Mouse (Mus musculus): Measurements from ENCODE around the gene Myo18b. TPM values are rescaled to one million over a fixed set of nuclear protein-coding genes. Genes with fewer than 3 reads are reported as not detected.

The Myo18b gene
- polyA plus RNA-seq, 1 experiment from 2014 or later: 0.87 TPM

DNA sequence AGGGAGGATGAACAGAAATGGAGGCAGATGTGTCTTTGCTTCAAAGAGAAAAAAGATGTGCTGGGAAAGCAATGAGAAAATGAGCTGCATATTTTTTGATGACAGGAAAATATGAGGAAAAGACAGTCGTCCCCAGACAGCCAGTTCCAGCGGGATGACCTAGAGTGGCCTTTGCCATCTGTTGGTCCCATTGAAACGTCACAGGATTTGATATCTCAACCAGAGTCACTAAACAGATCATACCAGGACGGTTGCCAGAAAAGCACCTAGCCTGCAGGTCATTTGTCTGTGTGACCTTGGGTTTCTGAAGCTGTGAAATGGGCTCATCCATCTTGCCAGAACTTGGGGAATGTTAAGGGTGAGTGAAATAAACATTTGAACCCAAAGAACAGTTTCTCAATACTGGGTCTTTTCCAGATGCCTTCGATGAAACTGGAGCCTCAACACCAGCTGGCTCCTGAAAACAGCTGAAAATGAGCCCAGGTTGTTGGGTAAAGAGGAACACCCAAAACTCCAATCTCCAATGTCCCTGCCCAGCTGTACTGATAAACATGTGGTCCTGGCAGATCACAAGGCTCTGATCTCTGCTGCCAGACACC is 2.6 kb downstream of the Myo18b start:
- DNase-seq (no peak), ATAC-seq (ENCODE audit: low FRiP score, low TSS enrichment) (no peak)
- Histone ChIP-seq H3K9me3 (ENCODE audit: control insufficient read depth, low read length) (no peaks in the 10 kb centered on the region), H3K4me2 (ENCODE audit: low read length) (no peak overlapping the region), H3K36me3 (ENCODE audit: control insufficient read depth, insufficient read depth, low read length) (no peaks in the 10 kb centered on the region), H3K27ac (replicated peaks; ENCODE audit: low read depth, low read length) (no peak overlapping the region), H3K4me3 (replicated peaks; ENCODE audit: low read depth, low read length) (no peak overlapping the region), H3K4me1 (ENCODE audit: control insufficient read depth, insufficient read depth, low read length) (no peaks in the 10 kb centered on the region), H3K27me3 (ENCODE audit: control insufficient read depth, insufficient read depth, low read length) (no peaks in the 10 kb centered on the region), H3K9ac (replicated peaks; ENCODE audit: low read length) (no peak overlapping the region)
- WGBS: 83% methylated on average over 5 of the region's 5 CpGs

GRCm38 (mm10) chr5:112892411-112892810 is 3.8 kb downstream of the Myo18b start:
- H3K27me3 ChIP-seq (ENCODE audit: control insufficient read depth, insufficient read depth, low read length): no peaks in the 10 kb centered on the region
- no peak overlapping the region for H3K9ac ChIP-seq (replicated peaks; ENCODE audit: low read length)
- H3K4me3 ChIP-seq (replicated peaks; ENCODE audit: low read depth, low read length): no peak overlapping the region
- no peaks in the 10 kb centered on the region for H3K4me1 ChIP-seq (ENCODE audit: control insufficient read depth, insufficient read depth, low read length)
- no peak overlapping the region for H3K4me2 ChIP-seq (ENCODE audit: low read length)
- ATAC-seq (ENCODE audit: low FRiP score, low TSS enrichment): no peak
- no peak overlapping the region for H3K27ac ChIP-seq (replicated peaks; ENCODE audit: low read depth, low read length)
- DNase-seq: no peak
- no peaks in the 10 kb centered on the region for H3K36me3 ChIP-seq (ENCODE audit: control insufficient read depth, insufficient read depth, low read length)
- no peaks in the 10 kb centered on the region for H3K9me3 ChIP-seq (ENCODE audit: control insufficient read depth, low read length)

DNA sequence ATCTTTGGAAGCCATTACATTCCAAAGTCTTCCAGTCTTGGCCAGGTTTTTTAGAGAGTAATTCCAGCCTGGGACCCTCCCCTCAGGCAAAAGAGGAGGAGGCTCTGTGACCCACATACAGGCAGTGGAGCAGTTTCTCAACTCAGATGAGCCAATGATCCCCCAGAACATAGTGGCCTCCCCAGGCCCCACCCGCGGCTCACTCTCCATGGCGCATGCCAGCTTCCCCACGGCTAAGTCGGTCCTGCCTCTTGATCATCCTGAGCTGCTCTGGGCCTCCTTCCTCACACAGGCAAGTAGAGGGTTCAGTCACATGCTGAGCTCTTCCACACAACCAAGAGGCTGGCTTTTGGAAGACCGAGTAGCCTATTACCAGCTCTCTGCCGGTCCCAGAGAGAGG is 7.5 kb downstream of the Myo18b start:
- Histone ChIP-seq H3K9ac (replicated peaks; ENCODE audit: low read length) (no peak overlapping the region), H3K9me3 (ENCODE audit: control insufficient read depth, low read length) (no peaks in the 10 kb centered on the region), H3K27ac (replicated peaks; ENCODE audit: low read depth, low read length) (no peak overlapping the region), H3K4me3 (replicated peaks; ENCODE audit: low read depth, low read length) (no peak overlapping the region), H3K27me3 (ENCODE audit: control insufficient read depth, insufficient read depth, low read length) (no peaks in the 10 kb centered on the region), H3K4me2 (ENCODE audit: low read length) (no peak overlapping the region), H3K4me1 (ENCODE audit: control insufficient read depth, insufficient read depth, low read length) (0 out of 2 replicates have a peak, but pooled peaks cover 6% of the 10 kb centered on the region), H3K36me3 (ENCODE audit: control insufficient read depth, insufficient read depth, low read length) (no peaks in the 10 kb centered on the region)
- WGBS: 56% methylated on average over 7 of the region's 7 CpGs
- no peak for DNase-seq
- ATAC-seq (ENCODE audit: low FRiP score, low TSS enrichment): no peak

- 0 out of 2 replicates have a peak overlapping the region, but pooled peaks have one; percentile 33 for H3K27ac ChIP-seq (replicated peaks; ENCODE audit: low read depth, low read length)
These were observed 9.3 kb downstream of the Myo18b start for GRCm38 (mm10) chr5:112886687-112887491.

DNA sequence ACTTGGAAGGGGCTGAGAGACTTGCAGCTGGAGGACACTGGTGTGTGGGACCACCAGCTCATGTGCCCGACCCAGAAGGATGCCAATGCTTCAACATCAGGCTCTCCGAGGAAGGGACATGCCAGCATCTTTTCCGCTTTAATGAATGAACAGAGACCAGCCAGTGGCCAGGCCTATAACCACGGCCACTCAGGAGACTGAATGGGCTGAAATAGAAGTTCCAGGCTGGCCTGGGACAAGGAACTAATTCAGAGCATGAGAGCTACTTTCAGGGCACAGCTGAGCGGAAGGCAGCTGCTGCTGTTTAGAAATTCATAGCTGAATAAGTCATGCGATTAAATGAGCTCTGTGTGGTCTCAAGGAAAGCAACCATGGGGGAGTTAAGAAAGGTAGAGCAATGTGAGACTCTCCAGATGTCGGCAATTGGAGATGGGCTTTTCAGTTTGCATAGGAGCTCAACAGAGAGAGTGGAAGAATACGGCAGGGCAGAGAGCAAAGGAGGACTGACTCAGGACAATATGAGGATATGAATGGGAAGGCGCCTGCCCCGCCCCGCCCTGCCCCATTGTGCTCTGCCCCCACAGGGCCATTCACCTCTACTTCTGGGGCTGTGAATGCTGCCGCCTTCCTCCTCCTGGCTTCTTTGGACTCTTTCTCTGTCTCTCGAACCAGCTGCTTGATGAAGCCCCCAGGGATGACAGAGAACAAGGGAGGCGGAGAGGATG is 18.6 kb downstream of the Myo18b start:
- Histone ChIP-seq H3K9ac (replicated peaks; ENCODE audit: low read length) (no peak overlapping the region), H3K4me3 (replicated peaks; ENCODE audit: low read depth, low read length) (no peak overlapping the region), H3K9me3 (ENCODE audit: control insufficient read depth, low read length) (no peaks in the 10 kb centered on the region), H3K4me1 (ENCODE audit: control insufficient read depth, insufficient read depth, low read length) (no peaks in the 10 kb centered on the region), H3K4me2 (ENCODE audit: low read length) (no peak overlapping the region), H3K27me3 (ENCODE audit: control insufficient read depth, insufficient read depth, low read length) (no peaks in the 10 kb centered on the region), H3K36me3 (ENCODE audit: control insufficient read depth, insufficient read depth, low read length) (no peaks in the 10 kb centered on the region), H3K27ac (replicated peaks; ENCODE audit: low read depth, low read length) (no peak overlapping the region)
- DNase-seq (peak; percentile 28), ATAC-seq (ENCODE audit: low FRiP score, low TSS enrichment) (no peak)
- WGBS: 42% methylated on average over 14 of the region's 14 CpGs

More at GRCm38 (mm10) chr5:112886687-112887491, 9.3 kb downstream of the Myo18b start:
- Histone ChIP-seq H3K4me3 (replicated peaks; ENCODE audit: low read depth, low read length) (no peak overlapping the region), H3K4me2 (ENCODE audit: low read length) (no peak overlapping the region), H3K9ac (replicated peaks; ENCODE audit: low read length) (no peak overlapping the region), H3K4me1 (ENCODE audit: control insufficient read depth, insufficient read depth, low read length) (0 out of 2 replicates have a peak, but pooled peaks cover 6% of the 10 kb centered on the region), H3K9me3 (ENCODE audit: control insufficient read depth, low read length) (no peaks in the 10 kb centered on the region), H3K27me3 (ENCODE audit: control insufficient read depth, insufficient read depth, low read length) (no peaks in the 10 kb centered on the region), H3K36me3 (ENCODE audit: control insufficient read depth, insufficient read depth, low read length) (no peaks in the 10 kb centered on the region)
- ATAC-seq (ENCODE audit: low FRiP score, low TSS enrichment): no peak
- DNase-seq: peak; percentile 47
- WGBS: 52% methylated on average over 17 of the region's 17 CpGs

DNA sequence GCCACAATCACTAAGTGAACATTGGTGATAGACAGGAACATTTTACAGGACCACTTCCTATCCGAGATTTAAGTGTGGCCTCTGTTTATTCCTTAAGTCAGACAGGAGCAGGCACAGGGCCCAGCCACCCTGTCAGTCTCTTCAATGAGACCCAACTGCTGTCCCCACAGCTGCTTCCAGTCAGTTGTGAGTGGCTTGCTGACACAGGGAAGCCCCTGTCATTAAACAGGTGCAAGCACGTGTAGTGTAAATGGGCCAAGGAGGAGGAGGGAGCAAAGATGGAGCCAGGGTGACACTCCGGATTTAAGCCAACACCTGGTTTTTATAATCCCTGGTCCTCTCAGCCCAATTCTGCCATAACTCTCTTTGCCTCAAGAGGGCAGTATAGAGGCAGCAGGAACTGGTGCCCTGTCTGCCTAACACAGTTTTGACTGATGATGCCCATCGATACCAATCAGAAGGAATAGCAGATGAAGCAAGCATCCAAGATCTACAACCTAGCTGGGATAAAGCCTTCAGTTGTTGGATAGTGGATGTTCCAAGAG is 19.2 kb downstream of the Myo18b start:
- ATAC-seq (ENCODE audit: low FRiP score, low TSS enrichment) (no peak), DNase-seq (peak; percentile 76)
- no peaks in the 10 kb centered on the region for H3K27me3 ChIP-seq (ENCODE audit: control insufficient read depth, insufficient read depth, low read length)
- H3K9me3 ChIP-seq (ENCODE audit: control insufficient read depth, low read length): no peaks in the 10 kb centered on the region
- no peaks in the 10 kb centered on the region for H3K4me1 ChIP-seq (ENCODE audit: control insufficient read depth, insufficient read depth, low read length)
- H3K9ac ChIP-seq (replicated peaks; ENCODE audit: low read length): no peak overlapping the region
- no peak overlapping the region for H3K27ac ChIP-seq (replicated peaks; ENCODE audit: low read depth, low read length)
- no peak overlapping the region for H3K4me3 ChIP-seq (replicated peaks; ENCODE audit: low read depth, low read length)
- WGBS: 34% methylated on average over 4 of the region's 4 CpGs
- H3K4me2 ChIP-seq (ENCODE audit: low read length): no peak overlapping the region
- no peaks in the 10 kb centered on the region for H3K36me3 ChIP-seq (ENCODE audit: control insufficient read depth, insufficient read depth, low read length)

DNA sequence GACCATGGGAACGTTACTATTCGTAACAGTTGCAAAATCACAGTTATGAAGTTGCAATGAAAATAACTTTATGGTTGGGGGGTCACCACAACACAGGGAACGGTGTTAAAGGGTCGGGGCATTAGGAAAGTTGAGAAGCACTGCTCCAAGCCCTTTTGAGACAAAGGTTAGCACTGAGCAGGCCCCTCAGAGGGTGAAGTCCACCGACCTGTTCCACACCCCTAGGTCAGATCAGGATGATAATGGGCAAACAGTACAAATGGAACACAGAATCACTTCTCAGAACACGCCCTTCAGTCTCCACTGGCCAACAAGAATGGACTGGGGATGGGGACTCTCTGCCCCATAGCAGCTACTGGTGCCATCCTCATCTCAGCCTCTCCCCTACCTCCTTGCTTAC is 23.2 kb downstream of the Myo18b start:
- WGBS: 83% methylated on average over 6 of the region's 6 CpGs

DNA sequence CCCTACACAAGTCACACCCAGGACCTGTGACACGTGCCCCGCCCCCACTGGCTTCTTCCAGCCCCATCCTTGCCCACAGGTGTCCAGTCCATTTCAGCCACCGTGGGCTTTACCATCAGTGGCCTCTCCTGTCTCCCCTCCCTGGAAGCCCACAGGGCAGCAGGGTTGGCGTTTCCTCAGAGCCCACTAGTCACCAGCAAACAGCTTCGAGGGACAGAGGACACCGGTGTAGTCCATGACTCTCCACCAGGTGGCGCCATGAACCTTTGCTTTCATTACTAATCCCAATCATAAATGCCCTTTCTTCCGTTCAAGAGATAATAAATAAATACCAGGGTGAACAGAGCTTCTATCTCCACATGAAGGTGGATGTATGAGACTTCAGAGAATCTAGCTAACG is 25.4 kb downstream of the Myo18b start:
- Histone ChIP-seq H3K27ac (replicated peaks; ENCODE audit: low read depth, low read length) (no peak overlapping the region), H3K27me3 (ENCODE audit: control insufficient read depth, insufficient read depth, low read length) (no peaks in the 10 kb centered on the region), H3K4me3 (replicated peaks; ENCODE audit: low read depth, low read length) (no peak overlapping the region), H3K9ac (replicated peaks; ENCODE audit: low read length) (no peak overlapping the region), H3K9me3 (ENCODE audit: control insufficient read depth, low read length) (no peaks in the 10 kb centered on the region), H3K4me1 (ENCODE audit: control insufficient read depth, insufficient read depth, low read length) (no peaks in the 10 kb centered on the region), H3K4me2 (ENCODE audit: low read length) (no peak overlapping the region), H3K36me3 (ENCODE audit: control insufficient read depth, insufficient read depth, low read length) (no peaks in the 10 kb centered on the region)
- ATAC-seq (ENCODE audit: low FRiP score, low TSS enrichment) (peak; percentile 58; the same call in 1 of the 2 replicates), DNase-seq (peak; percentile 91)
- 19% methylated on average over 9 of the region's 9 CpGs for WGBS

More for the DNA sequence above, 23.2 kb downstream of the Myo18b start:
- Histone ChIP-seq H3K4me2 (ENCODE audit: low read length) (no peak overlapping the region), H3K4me1 (ENCODE audit: control insufficient read depth, insufficient read depth, low read length) (no peaks in the 10 kb centered on the region), H3K27me3 (ENCODE audit: control insufficient read depth, insufficient read depth, low read length) (no peaks in the 10 kb centered on the region), H3K9ac (replicated peaks; ENCODE audit: low read length) (no peak overlapping the region), H3K9me3 (ENCODE audit: control insufficient read depth, low read length) (no peaks in the 10 kb centered on the region), H3K4me3 (replicated peaks; ENCODE audit: low read depth, low read length) (no peak overlapping the region), H3K36me3 (ENCODE audit: control insufficient read depth, insufficient read depth, low read length) (no peaks in the 10 kb centered on the region), H3K27ac (replicated peaks; ENCODE audit: low read depth, low read length) (no peak overlapping the region)
- ATAC-seq (ENCODE audit: low FRiP score, low TSS enrichment) (no peak), DNase-seq (no peak)
